Mouse (Mus musculus): ENCODE data around the gene Igf2r.

The Igf2r gene

DNA sequence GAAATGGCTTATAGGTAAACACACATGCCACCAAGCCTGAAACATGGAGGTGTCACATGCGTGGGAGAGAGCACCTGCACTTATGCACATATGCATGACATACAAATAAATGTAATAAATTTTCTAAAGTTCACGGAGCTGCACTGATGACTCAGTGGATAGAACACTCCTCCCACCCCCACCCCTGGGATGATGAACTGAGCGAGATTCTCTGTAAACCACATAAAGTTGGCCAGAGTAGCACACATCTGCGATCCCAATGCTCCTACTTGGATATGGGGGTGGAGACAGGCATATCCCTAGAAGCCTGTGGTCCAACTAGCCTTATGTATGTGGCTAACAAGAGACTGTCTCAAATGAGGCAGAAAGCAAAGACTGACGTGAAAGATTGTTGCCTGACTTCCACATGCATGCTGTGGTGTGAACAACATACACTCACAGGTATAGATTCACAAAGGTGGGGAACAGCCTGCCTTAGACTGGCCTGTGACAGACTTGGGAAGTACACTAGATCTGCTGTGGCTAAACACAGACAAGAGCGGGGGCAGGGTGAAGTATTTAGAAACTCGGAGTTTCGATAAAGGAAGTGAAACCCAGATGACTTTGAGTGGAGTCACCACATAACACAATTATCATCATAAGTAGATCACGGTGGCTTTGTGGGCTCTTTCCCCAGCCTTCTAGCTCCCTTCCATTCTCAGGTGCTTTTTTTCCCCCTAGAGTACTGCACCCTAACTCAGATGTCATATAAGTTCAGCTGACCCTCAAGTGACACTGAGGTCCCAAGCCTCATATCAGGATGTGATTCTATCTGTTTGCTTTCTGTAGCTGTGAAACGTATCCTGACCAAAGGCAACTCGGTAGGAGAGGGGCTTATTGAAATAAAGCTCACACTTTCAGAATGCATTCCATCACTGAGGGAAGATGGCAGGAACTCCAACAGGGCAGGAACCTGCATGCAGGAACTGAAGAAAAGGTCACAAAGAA lies 13.7 kb upstream of the Igf2r start:
- no peak for DNase-seq (ENCODE audit: low read depth, low spot score)

DNA sequence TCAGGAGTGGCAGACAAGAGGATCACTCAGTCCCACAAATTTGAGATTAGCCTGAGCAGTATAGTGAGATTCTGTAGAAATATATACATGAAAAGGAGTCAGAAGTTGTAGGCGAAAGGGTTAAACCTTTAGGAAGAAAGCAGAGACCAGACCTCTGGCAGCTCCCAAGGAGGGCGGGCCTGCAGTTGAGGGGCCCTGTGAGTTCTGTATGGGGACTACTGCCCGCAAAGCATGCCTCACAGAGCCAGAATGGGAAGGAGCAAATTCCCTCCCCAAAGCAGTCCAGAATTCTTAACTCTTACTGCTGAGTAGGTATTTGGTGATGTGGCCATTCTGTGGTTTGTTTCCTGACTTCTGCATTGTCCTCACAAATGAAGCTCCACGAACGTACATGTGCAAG lies 11.6 kb upstream of the Igf2r start:
- DNase-seq (ENCODE audit: low read depth, low spot score) = no peak

DNA sequence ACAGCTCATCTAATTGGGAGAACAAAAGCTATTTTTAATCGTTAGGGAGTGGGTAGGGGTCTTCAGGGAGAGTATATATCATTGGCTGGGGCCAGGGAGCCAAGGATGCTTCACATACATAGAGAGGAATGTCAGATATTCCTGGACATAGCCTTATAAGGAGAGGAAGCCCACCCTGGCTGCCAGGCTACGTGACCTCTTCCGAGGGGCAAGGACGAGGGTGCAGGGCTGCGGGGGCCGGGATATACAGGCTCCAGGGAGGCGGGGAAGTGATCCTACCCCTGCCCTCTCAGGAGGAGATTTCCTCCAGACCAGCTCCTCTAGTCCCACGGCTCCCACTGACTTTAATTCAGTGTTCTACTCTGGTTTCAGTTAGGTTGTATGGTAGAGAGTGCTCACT lies 10.7 kb upstream of the Igf2r start:
- DNase-seq (ENCODE audit: low read depth, low spot score) = no peak

DNA sequence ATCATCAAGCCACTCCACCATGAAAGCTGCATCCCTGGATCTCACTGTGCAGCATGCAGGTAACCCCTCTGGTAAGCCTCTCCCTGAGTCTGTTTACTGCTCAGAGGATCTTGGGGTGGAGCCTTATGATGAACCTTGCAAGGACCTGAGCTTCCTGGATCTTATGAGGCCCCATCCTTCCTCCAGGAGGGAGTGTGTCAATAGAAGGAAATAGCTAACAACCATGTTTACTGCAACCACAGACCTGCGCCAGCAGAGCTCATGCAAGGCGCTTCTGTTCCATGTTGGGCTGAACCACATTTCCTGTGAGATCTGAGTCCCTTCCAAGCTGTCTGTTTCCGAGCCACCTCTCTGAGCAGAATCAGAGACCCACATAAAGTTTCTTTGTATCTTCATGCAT lies 10.0 kb upstream of the Igf2r start:
- DNase-seq (ENCODE audit: low read depth, low spot score) = no peak

DNA sequence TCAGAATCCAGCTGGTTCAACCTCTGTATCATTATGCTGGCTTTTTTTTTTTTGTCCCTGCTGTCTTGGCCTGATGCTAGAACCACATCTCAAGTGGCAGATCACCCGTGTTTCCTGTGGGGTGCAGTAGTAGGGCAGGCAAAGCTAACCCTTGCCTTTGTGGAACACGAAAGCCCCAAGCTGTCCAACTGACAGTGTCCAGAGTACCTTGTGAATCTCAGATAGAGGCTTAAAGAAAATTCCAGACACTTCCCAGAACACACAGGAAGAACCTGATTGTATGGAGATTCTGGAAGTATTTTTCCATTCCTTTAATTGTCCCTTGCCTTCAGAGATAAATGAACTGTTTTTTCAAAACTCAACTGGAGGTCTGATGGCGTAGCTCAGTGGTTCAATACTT lies 4.5 kb upstream of the Igf2r start:
- DNase-seq (ENCODE audit: low read depth, low spot score) = no peak

DNA sequence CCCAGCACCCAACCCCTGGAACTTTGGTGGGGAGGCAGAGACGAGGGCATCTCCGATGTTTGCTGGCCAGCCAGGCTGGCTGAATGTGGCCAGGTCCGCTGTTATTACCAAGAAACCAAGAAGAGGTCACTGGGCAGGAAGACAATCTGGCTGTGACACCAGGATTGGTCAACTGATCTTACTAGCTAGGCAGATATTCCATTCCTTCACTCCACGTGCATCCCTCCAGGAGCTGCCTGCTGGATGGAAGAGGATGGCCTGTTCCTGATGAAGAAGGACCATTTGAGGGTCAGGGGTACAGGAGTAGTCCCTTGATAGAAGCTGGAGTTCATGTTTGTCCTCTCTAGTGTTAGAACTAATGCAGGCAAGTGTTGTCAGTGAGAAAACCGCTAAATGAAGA lies 1.0 kb upstream of the Igf2r start:
- no peak for DNase-seq (ENCODE audit: low read depth, low spot score)

DNA sequence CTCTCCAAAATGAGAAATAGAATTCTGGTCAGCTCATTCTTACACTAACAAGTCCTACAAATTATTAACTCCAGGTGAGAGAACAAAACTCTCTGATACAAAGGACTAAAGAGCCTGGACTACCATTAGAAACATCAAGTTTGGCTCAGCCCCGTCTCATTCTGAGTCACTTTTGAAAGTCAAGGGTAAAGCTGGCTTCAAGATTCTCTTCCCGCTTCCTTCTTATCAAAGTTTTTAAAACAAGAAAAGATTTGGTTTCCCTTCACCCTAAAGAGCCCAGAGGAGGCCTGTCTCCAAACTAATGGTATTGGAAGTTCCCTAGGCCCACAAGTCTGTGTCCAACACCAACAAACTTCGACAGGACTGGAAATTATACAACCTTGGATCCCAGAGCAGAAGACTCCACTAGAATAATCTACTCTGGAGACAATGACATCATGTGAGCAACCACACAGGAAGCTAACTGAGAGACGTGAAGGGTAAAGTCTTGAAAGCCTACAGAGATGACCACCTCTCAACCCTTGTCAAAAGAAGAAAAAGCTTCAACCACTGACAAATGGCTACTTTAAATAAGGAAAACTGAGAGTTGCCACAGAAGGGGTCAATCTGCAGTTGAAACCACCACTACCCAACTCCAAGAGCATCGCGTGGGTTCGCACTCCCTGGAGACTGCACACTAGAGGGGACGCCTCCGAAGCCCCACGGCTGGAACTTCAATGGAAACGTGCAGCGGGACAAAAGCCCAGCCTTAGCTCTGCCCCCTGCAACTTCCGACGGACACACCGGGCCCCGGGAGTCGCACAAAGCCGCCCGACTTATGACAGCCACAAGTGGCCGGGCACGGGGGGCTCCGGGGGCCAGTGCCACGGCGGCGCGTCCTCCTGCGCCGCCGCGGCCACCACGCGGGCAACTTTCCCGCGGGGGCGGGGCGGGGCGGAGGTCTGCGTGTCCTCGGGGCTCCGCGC lies 767 bp downstream of the Igf2r start:
- no peak for DNase-seq (ENCODE audit: low read depth, low spot score)

DNA sequence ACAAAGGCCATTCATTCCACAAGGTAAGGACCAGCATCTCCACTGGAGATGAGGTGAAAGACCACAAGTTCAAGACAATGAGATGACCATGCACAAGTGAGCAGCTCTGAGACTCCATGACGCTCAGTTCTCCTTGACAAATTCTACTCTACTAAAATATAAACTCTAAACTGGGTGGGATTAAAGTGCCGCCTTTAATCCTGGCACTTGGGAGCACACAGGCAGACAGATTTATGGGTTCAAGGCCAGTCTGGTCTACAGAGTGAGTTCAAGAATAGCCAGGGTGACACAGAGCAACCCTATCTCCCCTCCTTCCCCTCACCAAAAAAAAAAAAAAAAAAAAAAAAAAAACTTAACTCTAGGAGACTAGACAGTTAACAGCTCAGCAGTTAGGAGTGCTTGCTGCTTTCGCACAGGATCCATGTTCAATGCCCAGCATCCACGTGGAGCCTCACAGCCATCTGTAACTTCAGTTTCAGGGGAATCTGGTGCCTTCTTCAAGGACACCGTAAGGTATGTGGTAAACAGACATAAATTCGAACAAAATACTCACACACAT lies 2.1 kb downstream of the Igf2r start:
- no peak for DNase-seq (ENCODE audit: low read depth, low spot score)

DNA sequence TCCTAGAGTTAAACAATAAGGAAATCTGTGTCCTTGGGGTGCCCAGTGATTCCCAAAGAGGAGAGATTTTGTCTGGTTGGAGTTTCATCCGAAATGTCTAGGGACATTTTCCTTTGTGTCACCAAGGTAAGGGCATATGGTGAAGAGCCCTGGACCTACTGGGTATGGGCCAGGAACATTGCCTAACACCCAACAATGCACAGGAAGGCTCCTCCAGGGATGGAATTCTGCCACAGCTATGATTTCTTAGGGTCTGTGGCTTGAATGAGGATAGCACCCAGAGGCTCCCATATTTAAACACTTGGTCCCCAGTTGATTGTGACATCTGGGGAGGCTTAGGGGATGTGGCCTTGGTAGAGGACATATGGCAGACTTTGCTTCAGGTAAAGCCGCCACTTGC lies 6.1 kb downstream of the Igf2r start:
- DNase-seq (ENCODE audit: low read depth, low spot score) = no peak

DNA sequence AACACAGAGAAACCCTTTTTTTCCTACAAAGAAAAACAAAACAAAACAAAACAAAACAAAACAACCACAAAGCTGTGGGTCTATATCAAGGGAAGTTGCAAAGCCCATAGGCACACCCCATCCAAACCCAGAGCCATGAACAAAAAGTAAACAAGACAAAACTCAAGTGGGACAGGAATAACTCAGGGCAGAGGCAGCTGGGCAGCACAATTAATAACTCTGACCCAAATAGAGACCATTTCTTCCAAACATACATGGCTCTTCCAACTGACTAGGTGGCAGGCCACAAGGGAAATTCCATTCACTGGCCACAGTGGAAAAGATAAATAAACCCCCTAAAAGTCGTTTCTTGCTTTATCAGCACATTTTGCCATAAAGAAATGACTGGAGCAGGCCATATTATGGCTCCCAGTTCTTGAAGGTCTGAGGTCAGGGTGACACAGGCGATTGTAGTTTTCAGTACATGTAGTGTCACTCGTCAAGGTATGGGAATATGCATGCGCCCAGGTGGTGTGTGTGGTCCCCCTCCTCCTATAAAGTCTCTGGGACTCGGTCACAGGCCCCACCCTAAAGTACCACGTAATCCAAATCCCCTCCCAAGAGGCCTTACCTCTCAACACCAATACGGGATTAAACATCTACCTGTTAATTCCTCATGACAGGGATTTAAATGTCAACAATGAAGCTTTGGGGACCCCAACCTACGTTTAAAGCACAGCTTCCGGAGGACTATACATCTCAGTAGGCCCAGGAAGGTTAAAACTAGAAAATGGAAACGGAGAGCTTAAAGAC lies 8.9 kb downstream of the Igf2r start:
- DNase-seq (ENCODE audit: low read depth, low spot score) = no peak

DNA sequence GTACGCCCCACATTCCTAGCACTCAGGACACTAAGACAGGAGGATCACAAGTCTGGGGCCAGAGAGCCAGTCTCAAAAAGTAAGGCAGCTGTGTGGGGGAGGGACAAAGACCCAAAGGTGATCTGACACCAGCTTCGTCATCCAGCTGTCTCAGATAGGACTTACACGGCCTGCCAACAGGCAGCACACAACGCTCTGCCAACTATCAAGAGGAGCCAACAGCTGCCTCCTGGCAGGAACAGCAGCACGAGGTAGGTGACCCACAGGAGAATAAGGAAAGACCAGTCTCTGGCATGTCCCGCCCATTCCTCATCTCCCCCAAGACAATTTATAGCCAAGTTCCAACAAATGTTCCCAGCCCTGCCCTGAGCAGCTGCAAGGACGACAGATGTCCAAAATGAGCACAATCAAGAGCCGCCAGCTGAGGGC lies 9.8 kb downstream of the Igf2r start:
- DNase-seq (ENCODE audit: low read depth, low spot score) = no peak

DNA sequence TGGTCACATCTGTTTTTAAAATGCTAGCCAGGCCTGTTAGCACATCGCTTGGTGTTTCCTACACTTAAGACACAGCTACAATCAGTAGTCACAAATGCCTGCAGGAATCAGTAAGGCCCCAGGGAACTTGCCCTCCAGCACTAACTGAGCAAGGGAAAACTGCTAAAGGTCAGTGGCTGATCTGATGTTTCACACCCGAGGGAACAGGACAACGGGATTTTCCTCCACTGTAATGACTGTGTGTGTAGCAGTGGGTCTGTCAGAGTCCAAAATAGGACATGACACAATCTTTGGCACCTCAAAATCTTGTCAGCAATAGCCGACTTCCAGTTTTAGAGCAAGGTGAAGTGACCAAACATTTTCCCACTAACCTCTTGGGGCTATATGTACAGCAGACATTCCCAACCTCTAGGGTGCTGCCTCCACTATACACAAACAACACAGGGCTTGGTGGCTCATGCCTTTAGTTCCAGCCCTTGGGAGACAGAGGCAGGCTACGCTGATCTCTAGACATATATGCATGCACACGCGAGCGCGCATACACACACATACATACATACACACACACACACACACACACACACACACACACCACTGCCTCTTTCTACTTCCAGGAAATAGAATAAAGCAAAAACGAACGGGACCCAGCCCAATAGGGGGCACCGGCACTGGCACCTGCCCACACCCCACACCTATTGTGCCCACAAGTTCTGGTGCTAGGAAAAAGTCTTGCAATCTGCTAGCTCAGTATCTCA lies 10.6 kb downstream of the Igf2r start:
- DNase-seq (ENCODE audit: low read depth, low spot score) = no peak

DNA sequence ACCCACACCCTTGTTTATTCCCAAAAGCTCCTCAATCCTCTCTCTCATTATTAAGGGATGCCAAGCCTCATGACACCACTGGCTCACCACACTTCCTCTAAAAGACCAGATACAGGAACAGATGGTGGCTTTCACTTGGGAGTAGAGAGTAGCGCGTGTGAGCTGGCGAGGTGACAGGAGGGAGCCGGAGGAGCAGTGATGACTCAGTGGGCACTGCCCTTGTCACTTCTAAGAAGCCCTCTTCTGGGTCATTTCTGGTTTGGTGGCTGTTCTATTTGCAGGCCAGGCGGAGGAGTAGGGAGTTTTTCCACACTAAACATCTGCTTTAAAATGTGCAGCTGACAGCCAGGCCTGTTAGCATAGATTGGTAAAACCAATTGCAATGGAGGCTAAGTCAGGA lies 11.5 kb downstream of the Igf2r start:
- DNase-seq (ENCODE audit: low read depth, low spot score) = no peak

DNA sequence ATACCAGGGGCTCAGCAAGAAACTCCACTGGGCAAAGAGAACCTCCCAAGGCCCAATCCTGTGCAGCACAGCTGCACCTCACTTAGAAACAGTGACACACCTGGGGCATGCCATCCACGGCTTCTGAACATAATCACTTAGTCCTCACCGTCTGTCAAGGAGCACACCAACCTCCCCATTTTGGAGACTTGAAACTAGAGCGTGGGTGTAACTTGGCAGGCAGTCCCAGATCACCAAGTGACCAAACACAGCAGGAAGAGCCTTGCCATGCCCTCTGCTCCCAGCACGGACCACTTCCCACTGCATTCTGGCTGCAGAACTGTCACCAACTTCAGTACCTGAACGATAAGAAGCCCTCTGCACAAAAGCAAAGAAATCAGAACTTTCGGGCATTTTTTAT lies 12.3 kb downstream of the Igf2r start:
- no peak for DNase-seq (ENCODE audit: low read depth, low spot score)

DNA sequence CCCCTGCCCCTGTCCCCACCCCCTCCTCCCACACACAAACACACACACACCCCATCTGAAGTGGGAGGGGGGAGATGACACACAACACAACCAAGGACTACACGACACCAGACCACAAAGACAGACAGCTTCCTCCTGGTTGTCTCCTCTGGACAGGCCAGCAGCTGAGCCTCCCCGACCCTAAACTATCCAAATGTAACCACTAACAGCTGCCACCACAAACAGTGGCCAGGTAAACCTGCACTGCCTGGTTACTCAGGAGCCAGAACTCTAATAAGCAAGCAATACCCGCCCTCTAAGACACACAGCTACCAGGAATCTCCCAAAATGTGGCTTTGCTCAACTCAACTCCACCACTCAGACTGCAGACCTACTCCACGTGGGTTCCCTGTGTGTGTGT lies 13.5 kb downstream of the Igf2r start:
- no peak for DNase-seq (ENCODE audit: low read depth, low spot score)

DNA sequence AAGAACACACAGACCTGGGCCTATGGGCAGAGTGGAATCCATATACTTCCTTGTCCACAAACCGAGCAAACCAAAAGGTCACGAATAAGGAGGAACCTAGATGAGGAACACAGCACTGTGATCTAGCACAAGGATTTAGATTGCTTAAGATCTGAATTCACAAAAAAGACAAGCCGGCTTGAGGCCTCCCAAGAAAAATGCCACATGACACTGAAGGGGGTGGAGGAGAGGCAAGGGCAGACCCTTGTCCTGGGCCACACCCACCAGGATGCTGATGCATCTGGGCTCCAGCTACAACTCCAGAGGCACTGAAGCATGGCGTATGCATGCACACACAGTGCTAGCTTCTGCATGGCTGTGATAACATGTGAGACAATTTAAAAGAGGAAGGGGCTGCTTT lies 14.3 kb downstream of the Igf2r start:
- no peak for DNase-seq (ENCODE audit: low read depth, low spot score)

DNA sequence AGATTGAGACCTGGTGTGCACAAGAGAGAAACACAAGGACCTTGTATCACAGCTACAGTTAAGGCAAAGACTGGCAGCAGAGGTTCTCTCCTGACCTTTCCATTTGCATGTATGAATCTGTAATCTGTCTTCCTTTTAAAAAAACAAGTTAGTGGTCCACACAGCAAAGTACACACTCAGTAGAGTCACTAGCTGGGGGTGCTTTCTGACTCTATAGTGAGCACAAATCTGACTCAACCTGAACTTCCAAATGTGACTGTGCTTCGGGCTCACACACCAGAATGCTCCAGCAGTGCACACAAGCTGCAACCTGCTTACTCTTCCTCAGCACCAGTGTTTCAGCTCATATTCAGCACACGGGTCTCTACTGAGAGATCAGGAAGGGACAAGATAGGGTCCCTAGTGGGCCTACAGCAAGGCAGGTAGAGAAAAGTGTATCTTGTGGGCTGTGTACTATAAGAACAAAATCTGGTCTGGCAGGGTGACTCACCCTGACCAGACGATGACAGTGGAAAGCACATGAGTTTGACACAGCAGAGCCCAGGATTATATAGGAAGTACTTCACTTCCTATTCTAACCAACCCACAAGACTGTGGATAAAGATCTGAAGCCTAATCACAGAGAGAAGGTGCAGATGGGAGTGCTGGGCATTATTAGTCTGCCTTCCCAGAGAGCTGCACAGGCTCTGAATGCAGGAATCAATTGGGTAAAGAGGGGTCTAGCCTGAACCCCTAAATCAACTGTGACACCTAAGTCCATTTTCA lies 15.0 kb downstream of the Igf2r start:
- no peak for DNase-seq (ENCODE audit: low read depth, low spot score)

DNA sequence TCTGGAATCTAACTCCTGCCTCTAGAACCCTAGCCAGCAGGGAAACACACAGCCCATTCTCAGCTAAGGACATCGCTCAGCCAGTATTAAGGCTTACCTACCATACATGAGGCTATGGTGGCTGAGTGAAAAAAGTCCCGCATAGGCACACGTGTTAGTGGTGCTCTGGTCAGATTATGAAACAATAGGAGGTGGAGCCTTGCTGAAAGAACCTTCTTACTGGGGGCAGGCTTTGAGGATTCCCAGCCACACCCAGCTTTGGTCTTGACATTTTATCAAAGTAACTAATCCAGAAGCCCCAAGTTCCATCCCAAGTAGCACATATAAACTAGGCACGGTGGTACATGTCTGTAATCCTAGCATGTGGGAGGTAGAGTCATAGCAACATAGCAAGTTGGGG lies 16.4 kb downstream of the Igf2r start:
- no peak for DNase-seq (ENCODE audit: low read depth, low spot score)

DNA sequence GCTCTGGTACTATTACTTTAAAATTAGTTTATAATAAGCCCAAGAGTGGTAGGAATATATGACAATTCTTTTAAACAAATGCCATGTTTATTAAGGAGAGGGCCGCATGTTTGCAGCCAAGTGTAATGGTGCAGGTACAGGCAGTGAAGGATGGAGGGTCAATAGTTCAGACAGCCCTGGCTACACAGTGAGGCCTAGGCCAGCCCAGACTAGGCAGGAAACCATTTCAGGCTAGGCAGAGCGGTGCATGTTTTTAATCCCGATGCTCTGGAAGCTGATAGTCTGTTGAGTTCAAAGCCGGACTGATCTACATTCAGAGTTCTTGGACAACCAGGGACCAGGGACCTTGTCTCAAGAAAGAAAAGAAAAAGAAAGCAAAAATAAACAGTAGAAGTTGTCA lies 17.8 kb downstream of the Igf2r start:
- DNase-seq (ENCODE audit: low read depth, low spot score) = no peak

DNA sequence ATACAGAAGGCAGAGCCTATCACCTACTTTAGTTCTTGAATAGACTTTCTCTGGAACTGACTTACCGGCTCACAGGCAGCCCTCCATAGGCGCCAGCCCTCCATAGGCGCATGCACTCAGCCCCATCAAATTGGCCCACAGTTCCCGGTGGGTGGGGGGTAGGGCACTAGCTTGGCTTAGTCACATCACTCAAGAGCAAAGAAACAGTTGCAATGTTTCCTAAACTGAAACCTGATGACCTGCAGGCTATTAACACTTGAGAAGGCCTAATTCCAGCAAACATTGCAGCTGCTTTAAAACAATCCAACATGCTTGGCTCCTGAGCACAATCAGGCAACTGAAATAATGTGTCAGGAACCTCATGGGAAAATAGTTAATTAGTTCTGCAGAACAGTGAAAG lies 18.2 kb downstream of the Igf2r start:
- no peak for DNase-seq (ENCODE audit: low read depth, low spot score)
